Mouse (Mus musculus): ENCODE data around the gene Tctex1d2.

DNA sequence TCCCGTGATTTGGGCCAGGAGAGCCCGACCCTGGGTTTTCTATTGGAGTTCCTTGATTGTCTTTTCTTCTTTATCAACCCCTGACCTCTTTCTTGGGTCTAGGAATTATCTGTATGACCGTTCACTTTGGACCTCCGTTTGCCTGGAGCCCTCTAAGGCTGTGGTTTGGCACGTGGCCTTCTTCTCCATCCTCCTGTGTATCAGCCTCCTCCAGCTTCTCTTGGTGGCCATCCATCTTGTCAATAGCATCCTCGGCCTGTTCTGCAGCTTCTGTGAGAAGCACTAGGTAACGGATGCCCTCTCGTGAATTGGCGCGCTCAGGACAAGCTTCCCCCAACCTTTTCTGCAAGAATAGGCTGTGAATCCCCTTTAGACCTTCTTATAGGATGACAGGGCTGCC is 11.8 kb upstream of the Tctex1d2 start:
- TF ChIP-seq HCFC1 (IDR thresholded peaks at IDR 0.05; ENCODE audit: low read depth, low read length) (no peak), MEF2A (IDR thresholded peaks at IDR 0.05; ENCODE audit: extremely low read depth, insufficient replicate concordance, low read depth, low read length, poor library complexity, severe bottlenecking) (no peak), TAL1 (IDR thresholded peaks at IDR 0.05; ENCODE audit: low read length) (no peak), EP300 (IDR thresholded peaks at IDR 0.05; ENCODE audit: low read depth in 1 of 2, low read length in 2 of 2) (no peak), CTCF (IDR thresholded peaks at IDR 0.05 in 2 of 3, conservative IDR thresholded peaks at IDR 0.05 in 1 of 3; ENCODE audit: control insufficient read depth in 1 of 3, insufficient read depth in 1 of 3, low read depth in 2 of 3, low read length in 3 of 3, poor library complexity in 1 of 3, severe bottlenecking in 1 of 3) (no peak), ZNF384 (IDR thresholded peaks at IDR 0.05; ENCODE audit: low read depth, low read length) (no peak), TCF12 (IDR thresholded peaks at IDR 0.05; ENCODE audit: low read depth, low read length) (no peak), POLR2AphosphoS2 (IDR thresholded peaks at IDR 0.05; ENCODE audit: low read length) (no peak), RCOR1 (IDR thresholded peaks at IDR 0.05; ENCODE audit: low read depth, low read length) (no peak), MAX (IDR thresholded peaks at IDR 0.05; ENCODE audit: low read length) (no peak), CHD1 (IDR thresholded peaks at IDR 0.05; ENCODE audit: low read depth, low read length) (no peak)

All from MEL (cell line).